Mouse (Mus musculus) embryonic facial prominence, embryonic 11.5 days (tissue): Measurements from ENCODE around the gene Rasd1. TPM values are rescaled to one million over a fixed set of nuclear protein-coding genes. Genes with fewer than 3 reads are reported as not detected.
"Not testable (repeated sequence)": the region's sequence is repeated elsewhere in the genome, so short reads cannot be mapped to it uniquely, and the experiment has no call there.

ENCODE experiments used
- ATAC-seq: fragments of 200-750 bp; cut with Nextera tagmentation; replicated peaks from 2 replicates; pipeline ENCODE4 v1.8.0; 2017; ENCODE audit warnings: low read depth; ENCODE audit not compliant: insufficient number of reproducible peaks, low FRiP score, low TSS enrichment
- DNase-seq: peaks from one replicate; pipeline ENCODE4 v3.0.0-alpha.2; 2015; ENCODE audit warnings: low spot score
- H3K27ac ChIP-seq: fragments of 300-500 bp; sonication (generic); replicated peaks from 2 replicates; pipeline ENCODE4 v1.5.1; 2014; ENCODE audit warnings: mild to moderate bottlenecking, low read depth, low read length, control low read depth
- H3K27me3 ChIP-seq: fragments of 300-500 bp; sonication (generic); 2 replicates; pipeline ENCODE4 v1.6.1; 2014; ENCODE audit warnings: mild to moderate bottlenecking, low read length, moderate library complexity, mixed read lengths; ENCODE audit not compliant: control insufficient read depth, insufficient read depth
- H3K36me3 ChIP-seq: fragments of 300-500 bp; sonication (generic); replicated peaks from 2 replicates; pipeline ENCODE4 v1.6.1; 2014; ENCODE audit warnings: low read depth, mild to moderate bottlenecking, low read length, moderate library complexity, mixed read lengths; ENCODE audit not compliant: control insufficient read depth, insufficient read depth
- H3K4me1 ChIP-seq: fragments of 300-500 bp; sonication (generic); 2 replicates; pipeline ENCODE4 v1.6.1; 2014; ENCODE audit warnings: low read length, mixed read lengths; ENCODE audit not compliant: control insufficient read depth, insufficient read depth
- H3K4me2 ChIP-seq: fragments of 300-500 bp; sonication (generic); 2 replicates; pipeline ENCODE4 v1.6.1; 2014; ENCODE audit warnings: low read depth, mild to moderate bottlenecking, control low read depth, low read length, moderate library complexity
- H3K4me3 ChIP-seq: fragments of 300-500 bp; sonication (generic); 2 replicates; pipeline ENCODE4 v1.5.1; 2014; ENCODE audit warnings: low read depth, low read length, control low read depth
- H3K9ac ChIP-seq: fragments of 300-500 bp; sonication (generic); replicated peaks from 2 replicates; pipeline ENCODE4 v1.6.1; 2014; ENCODE audit warnings: mild to moderate bottlenecking, control low read depth, low read length
- H3K9me3 ChIP-seq: fragments of 300-500 bp; sonication (generic); replicated peaks from 2 replicates; pipeline ENCODE4 v1.6.1; 2016; ENCODE audit warnings: mild to moderate bottlenecking, low read length, inconsistent platforms, mixed read lengths; ENCODE audit not compliant: control insufficient read depth
- WGBS: fragments of 180-500 bp; shearing (Covaris S2); extraction: QIAGEN DNeasy Blood & Tissue Kit; methylation state at CpG from one replicate; pipeline ENCODE4 v1.1.7; 2014; 5-methylcytosine and 5-hydroxymethylcytosine counted together
- polyA plus RNA-seq: library from polyadenylated mRNA; unstranded; fragments of >200 nt; fragmentation: Nextera tagmentation; extraction: Ambion mirVana; gene quantifications from 2 replicates; pipeline ENCODE4 v1.2.1, GENCODE M21; 2014

The Rasd1 gene
- polyA plus RNA-seq, 1 experiment from 2014 or later, result 2.2 TPM

- Histone ChIP-seq H3K9me3 (no peaks in the 10 kb centered on the region), H3K9ac (no peak overlapping the region), H3K4me3 (no peak overlapping the region), H3K36me3 (no peaks in the 10 kb centered on the region; the same call in 1 of the 2 replicates), H3K27ac (no peak overlapping the region), H3K27me3 (peaks cover 9% of the 10 kb centered on the region), H3K4me1 (peaks cover 5% of the 10 kb centered on the region; the same call in 1 of the 2 replicates), H3K4me2 (no peak overlapping the region)
- WGBS, result 81% methylated on average over 4 of the region's 4 CpGs
- ATAC-seq (no peak), DNase-seq (no peak)
Measured at GRCm38 (mm10) chr11:59959453-59959852, 5.3 kb downstream of the Rasd1 start.

- Histone ChIP-seq H3K4me1 (peaks cover 3% of the 10 kb centered on the region; the same call in 1 of the 2 replicates), H3K36me3 (no peaks in the 10 kb centered on the region; the same call in 1 of the 2 replicates), H3K4me2 (no peak overlapping the region), H3K9me3 (no peaks in the 10 kb centered on the region), H3K27ac (no peak overlapping the region), H3K4me3 (no peak overlapping the region), H3K9ac (no peak overlapping the region), H3K27me3 (no peaks in the 10 kb centered on the region)
- DNase-seq (no peak), ATAC-seq (no peak)
- 70% methylated on average over 6 of the region's 6 CpGs for WGBS
Measured at GRCm38 (mm10) chr11:59956749-59957148, 8.0 kb downstream of the Rasd1 start.

GRCm38 (mm10) chr11:59952892-59953291 lies 11.9 kb downstream of the Rasd1 start:
- Histone ChIP-seq H3K9ac (no peak overlapping the region), H3K4me3 (no peak overlapping the region), H3K9me3 (no peaks in the 10 kb centered on the region), H3K27me3 (no peaks in the 10 kb centered on the region), H3K36me3 (no peaks in the 10 kb centered on the region), H3K4me2 (no peak overlapping the region), H3K27ac (no peak overlapping the region), H3K4me1 (no peaks in the 10 kb centered on the region)
- 86% methylated on average over 14 of the region's 14 CpGs for WGBS
- DNase-seq (no peak), ATAC-seq (no peak)

GRCm38 (mm10) chr11:59948401-59948767 lies 16.4 kb downstream of the Rasd1 start:
- H3K4me2 ChIP-seq, result peak overlapping the region; percentile 82
- peak overlapping the region; percentile 96 for H3K4me3 ChIP-seq
- ATAC-seq (0 out of 2 replicates have a peak, but pooled peaks have one; percentile 53), DNase-seq (peak; percentile 31)
- H3K27ac ChIP-seq, result peak overlapping the region; percentile 44; the same call in 1 of the 2 replicates
- H3K9ac ChIP-seq, result peak overlapping the region; percentile 99
- H3K36me3 ChIP-seq, result no peaks in the 10 kb centered on the region
- H3K27me3 ChIP-seq, result no peaks in the 10 kb centered on the region
- 2% methylated on average over 16 of the region's 16 CpGs for WGBS
- no peaks in the 10 kb centered on the region for H3K9me3 ChIP-seq
- no peaks in the 10 kb centered on the region for H3K4me1 ChIP-seq

- no peaks in the 10 kb centered on the region for H3K9me3 ChIP-seq
- ATAC-seq (peak; percentile 92), DNase-seq (peak; percentile 97)
- no peaks in the 10 kb centered on the region for H3K27me3 ChIP-seq
- peak within 1 kb of the TSS; percentile 82 for H3K4me2 ChIP-seq
- under 1% methylated on average over 43 of the region's 43 CpGs for WGBS
- no peaks in the 10 kb centered on the region for H3K36me3 ChIP-seq
- H3K4me1 ChIP-seq, result no peaks in the 10 kb centered on the region
- H3K27ac ChIP-seq, result peak within 1 kb of the TSS; percentile 44; the same call in 1 of the 2 replicates
- peak within 1 kb of the TSS; percentile 96 for H3K4me3 ChIP-seq
- H3K9ac ChIP-seq, result peak within 1 kb of the TSS; percentile 99
Measured at GRCm38 (mm10) chr11:59947752-59948400, 16.9 kb downstream of the Rasd1 start, which contains the start of gene Med9. Gene Med9, plus strand, starts transcription at chr11:59948206.

- not testable (repeated sequence) for H3K27me3 ChIP-seq, H3K4me2 ChIP-seq, H3K4me1 ChIP-seq, H3K9me3 ChIP-seq, DNase-seq, H3K9ac ChIP-seq, H3K4me3 ChIP-seq, H3K27ac ChIP-seq, H3K36me3 ChIP-seq, ATAC-seq
- 86% methylated on average over 9 of the region's 10 CpGs for WGBS
Measured at GRCm38 (mm10) chr11:59944855-59945254, 19.9 kb downstream of the Rasd1 start.

GRCm38 (mm10) chr11:59941391-59941790 lies 23.4 kb downstream of the Rasd1 start:
- H3K36me3 ChIP-seq, result no peaks in the 10 kb centered on the region
- H3K4me1 ChIP-seq, result no peaks in the 10 kb centered on the region
- H3K27me3 ChIP-seq, result no peaks in the 10 kb centered on the region
- no peak for DNase-seq
- no peak overlapping the region for H3K9ac ChIP-seq
- WGBS, result 16% methylated on average over 3 of the region's 3 CpGs
- ATAC-seq, result no peak
- no peak overlapping the region for H3K27ac ChIP-seq
- H3K4me3 ChIP-seq, result no peak overlapping the region
- no peak overlapping the region for H3K4me2 ChIP-seq
- H3K9me3 ChIP-seq, result no peaks in the 10 kb centered on the region

GRCm38 (mm10) chr11:59940645-59941044 lies 24.1 kb downstream of the Rasd1 start:
- no peak overlapping the region for H3K9ac ChIP-seq
- H3K27ac ChIP-seq, result no peak overlapping the region
- H3K9me3 ChIP-seq, result no peaks in the 10 kb centered on the region
- no peaks in the 10 kb centered on the region for H3K27me3 ChIP-seq
- 66% methylated on average over 3 of the region's 3 CpGs for WGBS
- H3K36me3 ChIP-seq, result no peaks in the 10 kb centered on the region
- H3K4me2 ChIP-seq, result no peak overlapping the region
- no peak overlapping the region for H3K4me3 ChIP-seq
- ATAC-seq (no peak), DNase-seq (no peak)
- H3K4me1 ChIP-seq, result no peaks in the 10 kb centered on the region
